Mouse (Mus musculus) forebrain, embryonic 16.5 days (tissue): ENCODE results near the gene Pdzrn3. TPM values are rescaled to one million over a fixed set of nuclear protein-coding genes. Genes with fewer than 3 reads are reported as not detected.
A peak's percentile ranks its signal among the peaks of the same experiment; 100 is the strongest.

ENCODE experiments used
- ATAC-seq: fragments of 200-750 bp; cut with Nextera tagmentation; 2 replicates; pipeline ENCODE4 v1.8.0; 2017; ENCODE audit warnings: mild to moderate bottlenecking, moderate library complexity
- H3K27ac ChIP-seq: fragments of 300-500 bp; sonication (generic); 2 replicates; pipeline ENCODE4 v1.5.1; 2014; ENCODE audit warnings: low read length, control low read depth
- H3K27me3 ChIP-seq: fragments of 300-500 bp; sonication (generic); replicated peaks from 2 replicates; pipeline ENCODE4 v1.6.1; 2014; ENCODE audit warnings: low read length; ENCODE audit not compliant: control insufficient read depth, insufficient read depth
- H3K36me3 ChIP-seq: fragments of 300-500 bp; sonication (generic); 2 replicates; pipeline ENCODE4 v1.6.1; 2014; ENCODE audit not compliant: control insufficient read depth, insufficient read depth
- H3K4me1 ChIP-seq: fragments of 300-500 bp; sonication (generic); replicated peaks from 2 replicates; pipeline ENCODE4 v1.6.1; 2014; ENCODE audit warnings: low read length; ENCODE audit not compliant: control insufficient read depth, insufficient read depth
- H3K4me2 ChIP-seq: fragments of 300-500 bp; sonication (generic); 2 replicates; pipeline ENCODE4 v1.6.1; 2014; ENCODE audit warnings: mild to moderate bottlenecking, low read length, control low read depth
- H3K4me3 ChIP-seq: fragments of 300-500 bp; sonication (generic); replicated peaks from 2 replicates; pipeline ENCODE4 v1.5.1; 2014; ENCODE audit warnings: mild to moderate bottlenecking, low read length, control low read depth
- H3K9ac ChIP-seq: fragments of 300-500 bp; sonication (generic); replicated peaks from 2 replicates; pipeline ENCODE4 v1.6.1; 2014; ENCODE audit warnings: low read depth, low read length, control low read depth
- H3K9me3 ChIP-seq: fragments of 300-500 bp; sonication (generic); 2 replicates; pipeline ENCODE4 v1.6.1; 2016; ENCODE audit warnings: low read length; ENCODE audit not compliant: control insufficient read depth
- WGBS: fragments of 180-500 bp; shearing (Covaris S2); extraction: QIAGEN DNeasy Blood & Tissue Kit; methylation state at CpG from one replicate; pipeline ENCODE4 v1.1.7; 2014; 5-methylcytosine and 5-hydroxymethylcytosine counted together
- polyA plus RNA-seq: library from polyadenylated mRNA; unstranded; fragments of >200 nt; fragmentation: Nextera tagmentation; extraction: Ambion mirVana; gene quantifications from 2 replicates; pipeline ENCODE4 v1.2.1, GENCODE M21; 2015

Gene Pdzrn3
- 24.0 and 28.7 TPM in 2 replicates for polyA plus RNA-seq

GRCm38 (mm10) chr6:101377167-101377934 is at the start of gene Pdzrn3:
Gene Pdzrn3 (minus strand): TSS chr6:101377897.
- no peaks in the 10 kb centered on the region for H3K9me3 ChIP-seq
- ATAC-seq, result peak; percentile 63
- H3K9ac ChIP-seq, result peak within 1 kb of the TSS; percentile 57
- H3K27me3 ChIP-seq, result peaks cover 10% of the 10 kb centered on the region
- peak within 1 kb of the TSS; percentile 58 for H3K4me3 ChIP-seq
- peak within 1 kb of the TSS; percentile 36 for H3K27ac ChIP-seq
- WGBS, result under 1% methylated on average over 109 of the region's 111 CpGs
- peak within 1 kb of the TSS; percentile 100 for H3K4me2 ChIP-seq
- no peaks in the 10 kb centered on the region for H3K36me3 ChIP-seq
- H3K4me1 ChIP-seq, result peaks cover 22% of the 10 kb centered on the region

GRCm38 (mm10) chr6:101427296-101427695 is 49.6 kb upstream of the Pdzrn3 start:
- no peaks in the 10 kb centered on the region for H3K27me3 ChIP-seq
- no peak overlapping the region for H3K27ac ChIP-seq
- no peak overlapping the region for H3K4me2 ChIP-seq
- WGBS, result 89% methylated on average over 3 of the region's 3 CpGs
- H3K36me3 ChIP-seq, result no peaks in the 10 kb centered on the region
- no peak overlapping the region for H3K9ac ChIP-seq
- ATAC-seq, result no peak
- H3K4me3 ChIP-seq, result no peak overlapping the region
- H3K9me3 ChIP-seq, result no peaks in the 10 kb centered on the region
- peaks cover 13% of the 10 kb centered on the region for H3K4me1 ChIP-seq

DNA sequence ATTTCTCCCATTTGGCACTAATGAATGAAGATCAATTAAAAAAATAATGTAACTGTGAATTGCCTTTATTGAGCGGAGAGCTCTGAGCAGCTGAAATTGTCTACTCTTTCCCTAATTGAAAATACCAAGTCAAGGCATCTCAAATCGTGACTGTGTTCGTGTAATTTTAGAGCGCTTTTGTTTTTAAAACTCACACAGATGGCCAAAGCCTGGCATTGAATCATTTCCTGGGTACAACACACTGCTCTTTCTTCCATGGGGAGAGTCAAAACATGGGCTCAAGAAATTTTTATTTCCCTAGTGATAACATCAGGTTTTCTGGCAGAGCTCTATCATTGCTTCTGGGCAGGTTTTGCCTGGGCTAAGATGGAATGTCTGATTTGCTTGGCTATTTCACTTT is 48.6 kb upstream of the Pdzrn3 start:
- Histone ChIP-seq H3K4me2 (no peak overlapping the region), H3K4me3 (no peak overlapping the region), H3K27ac (no peak overlapping the region), H3K27me3 (no peaks in the 10 kb centered on the region), H3K4me1 (peaks cover 18% of the 10 kb centered on the region), H3K36me3 (no peaks in the 10 kb centered on the region), H3K9ac (no peak overlapping the region), H3K9me3 (no peaks in the 10 kb centered on the region)
- ATAC-seq, result peak; percentile 79
- WGBS, result 17% methylated on average over 4 of the region's 4 CpGs

DNA sequence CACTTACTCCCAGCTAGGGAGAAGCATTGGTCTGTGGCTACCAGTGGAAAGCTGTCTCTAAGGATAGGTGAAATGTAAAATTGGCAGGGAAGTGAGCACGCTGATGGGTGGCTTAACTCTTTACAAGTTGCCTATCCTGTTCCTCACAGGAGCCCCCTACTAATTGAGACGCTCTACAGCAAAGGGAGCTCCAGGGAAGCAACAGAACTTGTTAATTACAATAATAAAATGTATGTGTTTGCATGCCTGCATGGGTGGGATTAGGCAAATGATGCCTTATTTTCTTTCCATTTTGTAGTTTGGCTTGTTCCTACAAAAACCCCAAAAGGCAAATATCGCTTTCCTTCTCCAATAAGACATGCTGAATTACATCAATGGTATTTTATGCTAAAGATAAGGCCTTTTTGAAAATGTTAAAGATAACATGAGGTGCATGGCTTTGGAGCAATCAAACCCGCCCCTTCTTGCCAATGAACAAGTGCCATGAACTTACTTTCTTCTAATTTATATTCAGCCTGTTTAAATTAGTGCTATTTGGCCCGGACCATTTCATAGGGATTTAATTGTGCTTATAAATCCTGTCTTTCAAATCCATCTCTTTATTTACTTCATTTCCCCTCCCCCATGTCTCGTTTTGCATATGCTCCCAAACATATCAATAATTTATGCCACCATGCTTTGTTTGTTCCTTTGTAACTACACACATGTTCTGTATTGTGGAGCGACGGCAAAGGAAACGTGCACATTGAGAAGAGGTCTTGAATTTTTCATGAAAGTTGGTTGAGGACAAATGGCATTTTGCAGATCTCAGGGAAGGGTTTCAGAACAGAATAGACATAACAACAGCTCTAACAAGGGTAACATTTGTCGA is 44.6 kb upstream of the Pdzrn3 start:
- Histone ChIP-seq H3K4me2 (no peak overlapping the region), H3K4me3 (no peak overlapping the region), H3K27ac (0 out of 2 replicates have a peak overlapping the region, but pooled peaks have one; percentile 20), H3K9me3 (no peaks in the 10 kb centered on the region), H3K27me3 (no peaks in the 10 kb centered on the region), H3K4me1 (peaks cover 18% of the 10 kb centered on the region), H3K36me3 (no peaks in the 10 kb centered on the region), H3K9ac (no peak overlapping the region)
- ATAC-seq, result peak; percentile 75
- WGBS, result 18% methylated on average over 10 of the region's 10 CpGs

DNA sequence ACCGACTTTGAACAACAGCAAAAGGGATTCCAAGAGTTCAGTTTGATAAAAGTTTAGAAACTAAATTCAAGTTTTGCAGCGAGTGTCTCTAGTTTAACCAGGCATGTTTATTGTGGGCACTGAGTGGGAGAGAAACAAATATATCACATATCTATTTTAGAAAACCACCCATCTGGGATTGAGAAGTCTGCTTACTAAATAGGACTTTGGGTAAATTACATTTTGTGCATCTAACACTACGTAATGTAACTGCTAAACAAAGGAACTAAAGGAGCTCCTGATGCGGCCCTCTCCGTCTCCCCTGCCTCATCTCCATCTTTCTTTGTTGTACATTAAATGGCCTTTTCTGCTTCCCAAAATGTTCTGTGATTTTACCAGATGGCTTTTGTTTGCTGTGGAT is 40.5 kb upstream of the Pdzrn3 start:
- no peak overlapping the region for H3K9ac ChIP-seq
- H3K4me2 ChIP-seq, result no peak overlapping the region
- H3K27me3 ChIP-seq, result no peaks in the 10 kb centered on the region
- no peaks in the 10 kb centered on the region for H3K9me3 ChIP-seq
- no peak for ATAC-seq
- no peaks in the 10 kb centered on the region for H3K36me3 ChIP-seq
- H3K27ac ChIP-seq, result no peak overlapping the region
- 65% methylated on average over 5 of the region's 5 CpGs for WGBS
- no peak overlapping the region for H3K4me3 ChIP-seq
- H3K4me1 ChIP-seq, result peaks cover 9% of the 10 kb centered on the region; the same call in 1 of the 2 replicates

DNA sequence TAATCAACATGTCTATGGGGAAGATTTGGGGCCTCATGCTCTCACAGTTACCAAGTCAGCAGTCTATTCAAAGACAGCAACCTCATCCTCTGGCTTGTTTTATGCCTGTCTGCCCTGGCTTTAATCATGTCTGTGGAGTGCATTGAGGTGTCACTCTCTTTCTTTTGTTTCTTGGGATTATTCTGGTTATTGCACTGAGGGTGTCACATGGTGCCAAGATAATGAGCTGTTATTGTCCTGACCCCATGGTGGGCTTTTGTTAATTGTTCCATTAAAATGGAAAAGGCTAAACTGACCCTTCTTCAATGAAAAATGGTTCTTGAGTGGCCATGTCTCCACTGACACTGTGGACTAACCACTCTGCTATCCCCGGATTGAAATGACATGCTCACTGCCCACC is 34.0 kb upstream of the Pdzrn3 start:
- H3K36me3 ChIP-seq, result no peaks in the 10 kb centered on the region
- no peak overlapping the region for H3K4me3 ChIP-seq
- no peak for ATAC-seq
- H3K4me2 ChIP-seq, result no peak overlapping the region
- H3K4me1 ChIP-seq, result no peaks in the 10 kb centered on the region
- H3K9me3 ChIP-seq, result no peaks in the 10 kb centered on the region
- no peaks in the 10 kb centered on the region for H3K27me3 ChIP-seq
- H3K9ac ChIP-seq, result no peak overlapping the region
- WGBS, result 9% methylated on average over 1 of the region's 1 CpGs
- H3K27ac ChIP-seq, result no peak overlapping the region

DNA sequence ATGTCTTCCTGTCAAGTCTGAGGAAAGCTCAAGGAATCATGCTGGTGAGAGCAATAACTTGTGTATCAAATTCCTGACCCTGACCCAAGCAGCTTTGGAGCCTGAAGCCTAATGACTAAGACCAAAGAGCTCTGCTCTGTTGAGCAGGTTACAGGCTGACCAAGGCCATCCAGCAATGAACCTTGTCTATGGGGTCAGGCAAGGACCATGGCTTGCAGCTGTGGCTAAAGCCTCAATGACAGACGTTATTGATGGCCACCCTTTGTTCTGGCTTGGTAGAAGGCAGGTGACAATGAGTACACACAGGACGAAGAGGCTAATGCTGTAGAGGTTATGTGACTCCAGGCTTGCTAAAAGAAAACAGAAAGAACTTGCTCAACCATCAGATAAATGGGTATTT is 33.4 kb upstream of the Pdzrn3 start:
- H3K4me3 ChIP-seq, result no peak overlapping the region
- no peaks in the 10 kb centered on the region for H3K36me3 ChIP-seq
- H3K4me2 ChIP-seq, result no peak overlapping the region
- no peaks in the 10 kb centered on the region for H3K27me3 ChIP-seq
- no peak overlapping the region for H3K9ac ChIP-seq
- no peaks in the 10 kb centered on the region for H3K4me1 ChIP-seq
- no peaks in the 10 kb centered on the region for H3K9me3 ChIP-seq
- WGBS, result 22% methylated on average over 2 of the region's 2 CpGs
- H3K27ac ChIP-seq, result no peak overlapping the region
- no peak for ATAC-seq

DNA sequence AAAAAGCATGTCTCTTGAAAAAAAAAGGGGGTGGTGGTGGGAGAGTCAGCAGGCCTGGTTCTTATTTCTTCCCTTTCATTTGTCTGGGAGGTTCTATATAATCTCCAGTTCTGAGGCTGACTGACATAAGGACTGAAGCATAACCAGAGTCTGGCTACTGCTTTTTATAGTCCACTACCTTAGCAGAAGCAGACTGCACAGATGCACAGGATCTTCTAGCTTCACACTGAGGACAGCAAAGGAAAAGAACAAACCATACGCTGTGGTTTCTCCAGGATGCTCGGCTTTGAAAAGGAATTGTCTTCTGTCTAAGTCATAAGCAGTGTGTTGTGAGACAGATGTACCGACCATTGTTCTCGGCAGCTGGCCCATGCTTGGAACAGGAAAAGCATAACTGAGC is 19.0 kb upstream of the Pdzrn3 start:
- H3K4me2 ChIP-seq, result no peak overlapping the region
- no peaks in the 10 kb centered on the region for H3K9me3 ChIP-seq
- no peak overlapping the region for H3K4me3 ChIP-seq
- H3K9ac ChIP-seq, result no peak overlapping the region
- no peaks in the 10 kb centered on the region for H3K4me1 ChIP-seq
- WGBS, result 90% methylated on average over 4 of the region's 4 CpGs
- no peak for ATAC-seq
- no peaks in the 10 kb centered on the region for H3K36me3 ChIP-seq
- H3K27me3 ChIP-seq, result no peaks in the 10 kb centered on the region
- no peak overlapping the region for H3K27ac ChIP-seq

GRCm38 (mm10) chr6:101395908-101396307 is 18.2 kb upstream of the Pdzrn3 start:
- H3K4me1 ChIP-seq, result no peaks in the 10 kb centered on the region
- no peaks in the 10 kb centered on the region for H3K27me3 ChIP-seq
- H3K4me3 ChIP-seq, result no peak overlapping the region
- H3K4me2 ChIP-seq, result no peak overlapping the region
- H3K9me3 ChIP-seq, result no peaks in the 10 kb centered on the region
- ATAC-seq, result no peak
- no peak overlapping the region for H3K27ac ChIP-seq
- WGBS, result 92% methylated on average over 6 of the region's 6 CpGs
- no peak overlapping the region for H3K9ac ChIP-seq
- H3K36me3 ChIP-seq, result no peaks in the 10 kb centered on the region
